Mouse (Mus musculus): Measurements from ENCODE around the gene Rab3d.
"Not testable (repeated sequence)": the region's sequence is repeated elsewhere in the genome, so short reads cannot be mapped to it uniquely, and the experiment has no call there.

Rab3d gene

GRCm38 (mm10) chr9:21909474-21910223 is 8.3 kb downstream of the Rab3d start:
- DNase-seq (ENCODE audit: low spot score in 2 of 2): no peak

- DNase-seq (ENCODE audit: low spot score in 2 of 2): no peak
These were observed 9.8 kb downstream of the Rab3d start for GRCm38 (mm10) chr9:21908216-21908615.

- no peak for DNase-seq (ENCODE audit: low spot score in 2 of 2)
These were observed 14.0 kb downstream of the Rab3d start for GRCm38 (mm10) chr9:21904031-21904430.

GRCm38 (mm10) chr9:21901223-21901820 is 16.7 kb downstream of the Rab3d start:
- peak in 1 of 2 experiments; percentile 59 for DNase-seq (ENCODE audit: low spot score in 2 of 2)

- no peak for DNase-seq (ENCODE audit: low spot score in 2 of 2)
These were observed 28.8 kb downstream of the Rab3d start for GRCm38 (mm10) chr9:21889229-21889628.

GRCm38 (mm10) chr9:21876601-21877000 is 41.4 kb downstream of the Rab3d start:
- no peak for DNase-seq (ENCODE audit: low spot score in 2 of 2)

- no peak for DNase-seq (ENCODE audit: low spot score in 2 of 2)
These were observed 45.8 kb downstream of the Rab3d start for GRCm38 (mm10) chr9:21872204-21872603.

GRCm38 (mm10) chr9:21870879-21871524 is 47.0 kb downstream of the Rab3d start:
- DNase-seq (ENCODE audit: low spot score in 2 of 2): peak in 1 of 2 experiments; percentile 34

- not testable (repeated sequence) for DNase-seq (ENCODE audit: low spot score in 2 of 2)
These were observed 48.7 kb downstream of the Rab3d start for GRCm38 (mm10) chr9:21869290-21869689.

GRCm38 (mm10) chr9:21867726-21868125 is 50.3 kb downstream of the Rab3d start:
- DNase-seq (ENCODE audit: low spot score in 2 of 2): no peak

GRCm38 (mm10) chr9:21866641-21867040 is 51.4 kb downstream of the Rab3d start:
- no peak for DNase-seq (ENCODE audit: low spot score in 2 of 2)

- no peak for DNase-seq (ENCODE audit: low spot score in 2 of 2)
These were observed 52.2 kb downstream of the Rab3d start for GRCm38 (mm10) chr9:21865673-21866398.

GRCm38 (mm10) chr9:21862181-21862580 is 55.8 kb downstream of the Rab3d start:
- no peak for DNase-seq (ENCODE audit: low spot score in 2 of 2)

- DNase-seq (ENCODE audit: low spot score in 2 of 2): not testable (repeated sequence)
These were observed 57.6 kb downstream of the Rab3d start for GRCm38 (mm10) chr9:21860349-21860748.

GRCm38 (mm10) chr9:21859606-21860005 is 58.4 kb downstream of the Rab3d start:
- DNase-seq (ENCODE audit: low spot score in 2 of 2): no peak

- no peak for DNase-seq (ENCODE audit: low spot score in 2 of 2)
These were observed 59.9 kb downstream of the Rab3d start for GRCm38 (mm10) chr9:21858084-21858483.

GRCm38 (mm10) chr9:21857501-21857900 is 60.5 kb downstream of the Rab3d start:
- no peak for DNase-seq (ENCODE audit: low spot score in 2 of 2)

Measured in frontal cortex, postnatal 10 days (tissue).